Mouse (Mus musculus) kidney, adult 11 months (tissue): Measurements from ENCODE around the gene Gm12184.
A peak's percentile ranks its signal among the peaks of the same experiment; 100 is the strongest.
"Not testable (repeated sequence)": the region's sequence is repeated elsewhere in the genome, so short reads cannot be mapped to it uniquely, and the experiment has no call there.

Source experiments
- DNase-seq: peaks from one replicate; pipeline ENCODE4 v3.0.0; 2022

The Gm12184 gene

DNA sequence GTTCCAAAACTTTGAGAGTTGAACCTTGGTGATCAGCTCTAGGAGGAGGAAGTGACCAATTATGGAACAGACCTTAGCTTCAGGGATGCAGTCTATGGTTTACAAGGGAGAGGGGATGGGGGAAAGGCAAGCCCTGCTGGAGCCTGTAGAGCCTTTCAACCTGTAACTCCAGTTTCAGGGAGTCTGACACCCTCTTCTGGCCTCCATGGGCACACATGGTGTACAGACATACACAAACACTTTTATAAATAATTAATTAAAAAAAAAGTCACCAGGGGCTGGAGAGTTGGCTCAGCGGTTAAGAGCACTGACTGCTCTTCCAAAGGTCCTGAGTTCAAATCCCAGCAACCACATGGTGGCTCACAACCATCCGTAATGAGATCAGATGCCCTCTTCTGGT, 19.9 kb upstream of the Gm12184 start:
- not testable (repeated sequence) for DNase-seq

DNA sequence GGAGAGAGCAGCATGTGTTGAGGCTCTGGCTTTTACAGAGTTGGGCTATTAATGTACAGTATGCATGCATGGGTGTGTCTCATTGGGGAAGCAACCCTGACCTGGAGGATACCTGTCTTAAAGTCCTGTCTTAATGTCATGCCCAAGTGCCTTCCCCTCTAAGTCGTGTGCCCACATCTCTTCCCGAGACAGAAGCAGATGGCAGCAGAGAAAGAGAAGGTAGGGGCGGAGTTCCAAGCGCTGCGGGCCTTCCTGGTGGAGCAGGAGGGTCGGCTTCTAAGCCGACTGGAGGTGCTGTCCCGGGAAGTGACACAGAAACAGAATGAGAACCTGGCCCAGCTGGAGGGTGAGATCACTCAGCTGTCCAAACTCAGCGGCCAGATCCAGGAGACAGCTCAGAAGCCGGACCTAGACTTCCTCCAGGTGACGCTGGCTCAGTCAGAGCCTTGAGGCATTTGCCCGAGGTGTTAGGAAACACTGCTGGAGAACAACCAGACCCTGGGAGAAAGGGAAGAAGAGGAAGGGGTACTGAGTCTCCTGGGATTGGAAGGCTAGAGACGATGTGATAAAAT, 18.9 kb upstream of the Gm12184 start:
- no peak for DNase-seq

DNA sequence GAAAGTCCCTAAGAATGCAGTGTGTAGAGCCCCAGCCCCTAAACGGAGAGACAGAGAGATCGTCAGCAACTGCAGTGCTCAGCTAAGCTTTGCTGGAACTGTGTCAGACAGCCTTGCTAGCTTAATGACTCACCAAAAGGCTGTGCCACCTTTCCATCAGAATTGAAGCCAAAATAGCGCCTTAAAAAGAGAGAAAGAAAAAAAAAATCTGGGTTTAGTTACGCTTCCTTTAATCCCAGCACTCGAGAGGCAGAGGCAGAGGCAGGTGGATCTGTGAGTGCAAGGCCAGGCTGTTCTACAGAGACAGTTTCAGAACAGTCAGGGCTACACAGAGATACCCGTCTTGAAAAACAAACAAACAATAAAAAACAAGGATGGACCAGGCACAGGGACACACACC, 17.9 kb upstream of the Gm12184 start:
- DNase-seq, result peak; percentile 60

DNA sequence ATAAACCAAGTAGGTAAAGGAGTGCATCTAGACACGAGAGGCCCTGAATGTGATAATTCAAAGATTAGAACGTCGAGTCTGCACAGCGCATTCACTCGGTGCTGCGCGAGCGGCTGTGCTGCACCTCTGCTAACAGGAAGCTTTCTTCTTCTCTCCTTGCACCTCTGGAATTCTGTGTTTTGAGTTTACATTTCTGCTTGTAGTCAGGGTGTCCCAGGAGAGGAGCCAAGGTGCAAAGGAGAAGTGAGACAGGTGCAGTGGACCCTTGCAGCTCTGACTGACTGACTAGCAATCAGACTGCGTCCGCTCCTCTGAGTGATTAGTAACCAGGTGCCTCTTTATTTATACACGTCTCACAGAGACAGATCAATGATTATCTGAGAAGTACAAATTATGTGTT, 16.7 kb upstream of the Gm12184 start:
- peak; percentile 87 for DNase-seq

DNA sequence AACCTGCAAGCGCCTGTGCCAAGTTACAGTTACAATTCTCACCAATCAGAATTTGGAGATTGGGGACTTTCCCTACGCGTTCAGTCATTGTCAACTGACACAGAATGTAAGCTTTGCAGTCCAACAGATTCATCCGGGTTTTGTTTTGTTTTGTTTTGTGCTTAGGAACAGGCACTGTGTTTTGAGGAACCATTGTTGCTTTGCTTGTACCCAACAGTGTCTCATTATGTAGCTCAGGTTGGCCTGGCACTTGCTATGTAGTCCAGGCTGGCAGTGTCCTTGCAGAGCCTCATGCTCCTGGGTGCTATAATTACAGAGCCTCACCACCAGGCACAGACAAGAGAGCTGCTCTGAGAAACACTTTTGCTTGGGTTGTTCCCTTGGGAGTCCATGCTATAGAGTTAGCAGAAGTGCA, 15.9 kb upstream of the Gm12184 start:
- no peak for DNase-seq

DNA sequence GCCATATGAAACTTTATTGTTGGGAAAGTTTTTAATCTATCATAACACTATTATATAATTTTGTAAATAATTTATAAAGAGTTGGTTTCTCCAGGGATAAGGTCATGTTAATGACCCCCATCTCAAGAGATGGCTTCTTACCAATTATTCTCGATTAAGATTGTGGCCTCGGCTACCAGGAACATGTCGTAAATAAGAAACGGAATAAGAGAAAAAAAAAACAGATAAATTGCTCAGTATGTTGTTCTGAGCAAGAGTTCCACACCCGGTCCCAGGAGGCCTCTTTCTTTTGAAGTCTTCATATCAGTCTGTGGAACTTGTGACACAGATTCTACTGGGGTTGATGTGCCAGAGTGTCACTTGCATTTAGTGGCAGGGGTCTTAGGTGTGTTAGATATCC, 14.8 kb upstream of the Gm12184 start:
- no peak for DNase-seq

DNA sequence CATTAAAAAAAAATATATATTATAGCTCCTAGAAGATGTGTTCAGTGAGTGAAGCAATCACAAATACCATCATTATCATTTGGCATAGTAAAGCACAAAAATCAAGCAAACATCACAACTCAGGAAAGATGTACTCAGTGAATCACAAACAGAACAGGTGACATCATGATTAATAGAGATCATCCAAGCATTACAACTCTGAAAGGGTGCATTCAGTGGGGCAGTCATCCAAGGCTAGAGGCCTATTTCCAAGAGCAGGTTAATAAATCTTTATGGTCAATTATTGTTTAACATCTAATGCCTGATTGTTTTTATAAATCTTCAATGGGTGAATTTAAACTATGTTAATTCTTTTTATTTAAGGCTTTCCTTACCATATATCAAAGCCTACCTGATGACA, 14.3 kb upstream of the Gm12184 start:
- peak; percentile 70 for DNase-seq

DNA sequence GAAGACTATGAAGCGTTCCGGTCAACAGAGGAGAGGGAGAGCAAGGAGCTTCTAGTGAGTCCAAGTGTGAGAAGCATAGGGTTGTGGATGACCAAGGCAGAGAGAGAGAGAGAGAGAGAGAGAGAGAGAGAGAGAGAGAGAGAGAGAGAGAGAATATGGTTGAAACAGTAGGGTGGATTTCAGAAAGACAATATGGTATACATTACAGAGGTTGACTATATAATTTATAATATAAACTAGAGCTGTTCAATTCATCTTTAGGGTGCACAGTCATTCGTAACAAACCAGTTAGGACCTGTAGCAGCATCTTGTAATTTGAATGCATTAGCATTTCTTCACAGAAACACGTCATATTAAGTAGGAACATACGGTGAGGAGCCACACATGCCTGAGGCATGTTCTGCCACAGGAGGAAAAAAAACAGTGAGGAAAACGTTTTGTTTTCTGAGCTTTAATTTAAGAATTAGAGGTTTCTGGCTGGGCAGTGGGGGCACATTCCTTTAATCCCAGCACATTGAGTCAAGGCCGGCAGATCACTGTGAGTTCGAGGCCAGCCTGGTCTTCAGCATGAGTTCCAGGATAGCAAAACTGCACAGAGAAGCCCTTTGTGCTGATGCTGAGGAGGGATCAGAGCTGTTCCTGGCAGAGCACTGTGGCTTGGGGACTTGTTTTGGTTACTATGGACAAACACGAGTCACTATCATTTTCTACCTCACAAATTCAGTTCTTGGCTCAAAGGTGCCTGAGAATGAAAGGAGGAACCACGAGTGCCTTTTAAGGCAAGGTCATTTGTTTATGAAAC, 12.6 kb upstream of the Gm12184 start:
- DNase-seq, result no peak

DNA sequence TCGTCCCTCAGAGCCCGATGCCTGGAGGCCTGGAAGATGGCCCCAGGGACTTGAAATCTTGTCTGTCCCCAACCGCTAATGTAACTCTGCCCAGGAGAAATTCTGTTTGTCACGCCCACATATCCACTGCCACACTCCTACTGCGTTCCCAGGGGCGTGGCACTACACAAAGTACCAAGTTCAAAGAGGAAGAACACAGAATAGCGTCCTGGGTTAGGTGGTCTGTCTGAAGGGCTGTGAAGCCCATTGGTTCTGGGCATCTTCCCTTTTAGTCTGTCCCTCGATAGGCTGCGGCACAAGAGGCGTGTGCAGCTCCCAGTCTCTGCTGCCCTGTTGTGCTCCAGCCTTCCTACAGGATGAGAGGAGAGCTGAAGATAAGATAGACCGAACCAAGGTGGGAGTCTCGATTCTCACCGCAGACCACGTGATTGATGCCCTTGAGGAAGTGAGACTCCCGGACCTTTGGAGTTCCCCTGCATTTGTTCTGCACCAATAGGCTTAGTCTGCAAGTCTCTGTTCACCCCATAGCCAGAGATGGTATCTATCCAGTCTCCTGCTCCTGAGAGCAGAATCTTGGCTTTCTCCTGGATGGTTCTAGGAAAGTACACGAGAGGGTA, 11.8 kb upstream of the Gm12184 start:
- DNase-seq, result peak; percentile 68

DNA sequence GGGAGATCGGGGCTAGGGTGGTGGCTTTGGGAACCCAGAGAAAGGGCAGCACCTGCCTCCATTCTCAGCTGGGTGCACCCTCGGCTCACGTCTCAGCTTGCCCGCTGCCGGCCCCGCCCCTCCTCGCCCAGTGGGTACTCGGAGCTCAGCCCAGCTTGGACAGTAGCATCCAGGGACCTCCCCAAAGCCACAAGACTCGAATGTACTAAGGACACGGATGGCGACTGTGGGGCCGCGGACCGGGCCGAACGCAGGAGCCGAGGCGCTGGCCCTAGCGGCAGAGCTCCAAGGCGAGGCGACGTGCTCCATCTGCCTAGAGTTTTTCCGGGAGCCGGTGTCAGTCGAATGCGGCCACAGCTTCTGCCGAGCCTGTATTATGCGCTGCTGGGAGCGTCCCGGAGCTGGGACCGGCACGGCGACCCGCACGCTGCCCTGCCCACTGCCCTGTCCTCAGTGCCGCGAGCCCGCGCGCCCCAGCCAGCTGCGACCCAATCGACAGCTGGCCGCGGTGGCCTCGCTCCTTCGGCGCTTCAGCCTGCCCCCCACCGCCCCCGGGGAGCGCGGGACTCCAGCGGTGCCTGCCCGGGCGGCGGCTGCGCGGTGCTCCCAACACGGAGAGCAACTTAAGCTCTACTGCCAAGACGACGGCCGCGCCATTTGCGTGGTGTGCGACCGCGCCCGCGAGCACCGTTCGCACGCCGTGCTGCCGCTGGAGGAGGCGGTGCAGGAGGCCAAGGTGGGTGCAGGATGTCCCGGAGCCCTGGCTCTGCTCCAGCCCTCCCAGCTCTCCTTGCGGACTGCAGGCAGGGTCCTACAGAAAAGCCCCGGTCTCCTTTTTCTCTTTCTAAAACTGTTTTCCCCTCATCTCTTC, 11.1 kb upstream of the Gm12184 start:
- DNase-seq, result peak; percentile 53

DNA sequence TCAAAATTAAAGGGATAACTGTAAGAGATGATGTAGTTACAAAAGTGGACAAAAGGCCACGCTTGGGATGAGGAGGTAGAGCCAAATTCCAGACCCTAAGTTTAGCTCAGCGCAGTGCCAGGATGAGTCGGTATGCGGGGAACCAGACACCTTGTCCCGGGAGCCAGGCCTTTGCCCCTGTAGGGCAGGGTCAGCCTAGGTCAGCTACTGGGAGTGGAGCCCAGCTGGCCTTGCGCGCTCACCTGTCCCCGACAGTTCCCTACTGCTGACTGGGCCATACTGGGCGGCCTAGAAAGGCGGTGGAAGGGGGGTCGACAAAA, 10.5 kb upstream of the Gm12184 start:
- DNase-seq, result peak; percentile 85

DNA sequence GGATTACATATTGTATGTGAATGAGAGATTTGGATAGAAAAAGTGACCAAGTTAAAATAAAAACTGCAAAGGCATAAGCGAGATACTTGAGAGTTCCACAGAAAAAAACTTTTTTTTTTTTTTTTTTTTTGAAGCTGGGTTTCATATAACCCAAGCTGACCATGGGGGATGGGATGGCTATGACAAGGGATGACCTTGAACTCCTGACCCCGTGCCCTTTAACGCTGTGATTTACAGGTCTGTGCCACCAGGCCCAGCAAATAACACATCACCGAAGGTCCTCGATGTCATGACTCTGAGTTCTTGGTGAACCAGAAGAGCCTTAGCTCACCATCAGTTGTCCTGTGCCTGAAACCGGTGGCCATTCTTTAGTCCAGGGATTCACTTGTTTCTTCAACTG, 9.5 kb upstream of the Gm12184 start:
- no peak for DNase-seq

DNA sequence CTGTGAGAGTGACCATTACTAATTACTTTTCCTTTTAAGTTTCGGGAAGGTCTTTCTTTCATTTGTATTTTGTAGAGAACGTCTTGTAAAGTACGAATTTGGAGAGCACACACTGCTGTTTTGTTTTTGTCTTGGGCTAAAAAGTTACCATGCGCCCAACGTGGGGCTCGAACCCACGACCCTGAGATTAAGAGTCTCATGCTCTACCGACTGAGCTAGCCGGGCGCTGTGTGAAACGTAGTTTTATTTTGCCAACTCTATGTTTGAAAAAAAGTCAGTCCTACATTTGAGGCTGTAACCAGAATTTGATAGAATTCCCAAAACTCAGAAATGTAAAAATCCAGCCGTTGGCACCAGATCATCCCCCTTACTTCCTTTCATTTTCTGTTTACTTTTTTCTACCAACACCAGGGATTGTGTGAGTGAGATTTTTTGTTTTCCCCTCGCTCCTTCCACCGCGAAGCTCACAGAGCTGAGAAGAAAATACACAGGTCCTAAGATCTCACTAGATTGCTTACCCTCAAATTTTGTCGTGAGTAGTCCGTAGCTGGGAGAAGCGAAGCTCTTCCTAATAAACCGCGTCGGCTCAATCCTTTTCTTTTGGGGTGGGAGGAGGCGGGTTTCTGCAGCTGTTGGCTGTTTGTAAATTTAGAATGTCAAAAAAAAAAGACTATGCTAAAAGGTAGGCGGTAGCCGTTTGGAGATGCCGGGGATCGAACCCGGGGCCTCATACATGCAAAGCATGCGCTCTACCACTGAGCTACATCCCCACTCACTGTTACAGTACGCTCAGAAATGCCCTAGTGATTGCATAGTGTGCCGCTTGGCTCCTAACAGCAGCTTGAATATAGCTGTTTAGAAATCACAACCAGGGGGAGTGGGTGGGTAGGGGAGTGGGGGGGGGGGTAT, 7.5 kb upstream of the Gm12184 start:
- peak; percentile 89 for DNase-seq

DNA sequence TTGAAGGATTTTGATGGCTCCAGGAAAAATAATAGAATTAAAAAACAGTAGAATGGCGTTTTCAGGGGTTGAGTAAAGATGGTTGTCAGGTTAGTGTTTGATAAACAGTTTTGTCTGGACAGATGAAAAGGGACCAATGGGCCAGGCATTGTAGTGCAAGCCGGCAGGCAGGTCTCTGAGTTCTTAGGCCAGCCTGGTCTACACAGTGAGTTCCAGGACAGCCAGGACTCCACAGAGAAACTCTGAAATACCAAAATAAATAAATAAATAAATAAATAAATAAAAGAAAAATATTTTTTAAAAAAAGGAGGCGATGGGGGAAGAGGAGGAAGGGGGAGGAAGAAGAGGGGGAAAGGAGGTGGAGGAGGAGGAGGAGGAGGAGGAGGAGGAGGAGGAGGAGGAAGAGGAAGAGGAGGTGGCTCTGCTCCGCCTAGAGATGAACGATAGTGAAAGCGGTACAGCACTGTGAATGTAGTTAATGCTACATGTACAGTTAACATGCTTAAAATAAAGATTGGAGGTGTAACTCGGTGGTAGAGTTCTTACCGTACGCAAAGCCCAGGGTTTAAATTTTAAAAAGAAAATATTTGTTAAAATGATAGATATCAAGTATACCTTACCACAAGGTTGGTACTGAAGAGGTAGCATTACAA, 6.7 kb upstream of the Gm12184 start:
- no peak for DNase-seq

DNA sequence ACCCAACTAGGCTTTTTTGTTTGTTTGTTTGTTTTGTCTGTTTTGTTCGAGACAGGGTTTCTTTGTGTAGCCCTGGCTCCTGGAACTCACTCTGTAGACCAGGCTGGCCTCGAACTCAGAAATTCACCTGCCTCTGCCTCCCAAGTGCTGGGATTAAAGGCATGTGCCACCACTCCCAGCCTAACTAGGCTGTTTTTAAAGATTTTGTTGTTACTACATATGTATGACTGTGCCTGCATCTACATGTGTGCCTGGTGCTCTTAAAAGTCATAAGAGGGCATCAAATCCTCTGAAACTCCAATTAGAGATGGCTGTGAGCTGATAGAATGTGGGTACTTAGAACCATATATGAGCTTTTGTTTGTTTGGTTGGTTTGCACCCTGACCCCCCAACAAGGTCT, 4.8 kb upstream of the Gm12184 start:
- no peak for DNase-seq

DNA sequence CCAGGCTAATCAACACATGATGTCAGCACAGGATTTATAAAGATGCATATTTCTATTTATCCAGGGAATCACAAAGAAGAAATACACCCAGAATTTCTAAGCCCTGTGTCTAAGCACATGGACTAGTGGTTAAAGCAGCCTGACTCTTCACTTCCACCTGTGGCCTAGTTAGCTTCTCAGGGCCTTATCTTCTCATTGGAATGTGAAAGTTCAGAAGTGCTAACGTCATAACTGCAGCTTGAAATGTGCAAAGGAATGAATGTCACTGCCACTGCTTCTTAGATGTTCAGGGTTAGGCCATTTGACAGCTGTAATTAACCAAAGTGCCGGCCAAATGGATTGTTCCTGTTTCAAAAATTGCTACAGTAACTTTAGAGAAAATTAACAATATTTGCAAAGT, 3.8 kb upstream of the Gm12184 start:
- DNase-seq, result no peak

DNA sequence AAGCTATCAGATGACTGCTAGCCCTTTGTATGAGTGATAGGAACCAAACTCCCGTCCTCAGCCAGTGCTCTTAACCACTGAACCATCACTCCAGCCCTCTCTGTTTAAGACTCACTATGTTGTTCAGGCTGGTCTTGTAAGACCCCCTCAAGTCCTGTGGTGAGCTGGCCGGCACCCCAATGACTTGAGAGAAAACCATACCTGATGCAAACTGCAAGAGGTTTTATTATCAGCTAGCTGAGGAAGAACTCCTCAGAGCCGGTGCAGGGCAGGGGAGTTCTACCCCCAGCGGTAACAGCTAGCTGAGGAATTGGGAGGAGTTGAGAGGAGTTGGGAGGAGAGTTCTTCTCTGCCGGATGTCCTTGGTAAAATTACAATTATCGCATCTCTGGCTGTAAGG, 1.5 kb upstream of the Gm12184 start:
- DNase-seq, result no peak

DNA sequence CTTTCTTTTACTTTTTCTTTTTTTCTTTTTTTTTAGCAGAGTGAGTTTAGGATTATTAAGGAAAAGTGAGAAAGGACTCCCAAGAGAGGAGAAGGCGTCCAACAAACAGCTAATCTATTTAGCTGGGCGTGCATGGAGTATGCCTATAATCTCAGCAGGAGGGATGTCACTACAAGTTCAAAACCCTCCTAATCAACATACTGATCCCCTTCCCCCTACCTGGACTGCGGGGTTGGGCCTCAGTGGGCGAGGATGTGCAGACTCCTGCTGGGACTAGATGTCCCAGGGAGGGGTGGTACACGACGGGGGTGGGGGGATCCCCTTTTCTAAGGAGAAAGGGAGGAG, 269 bp upstream of the Gm12184 start:
- no peak for DNase-seq

DNA sequence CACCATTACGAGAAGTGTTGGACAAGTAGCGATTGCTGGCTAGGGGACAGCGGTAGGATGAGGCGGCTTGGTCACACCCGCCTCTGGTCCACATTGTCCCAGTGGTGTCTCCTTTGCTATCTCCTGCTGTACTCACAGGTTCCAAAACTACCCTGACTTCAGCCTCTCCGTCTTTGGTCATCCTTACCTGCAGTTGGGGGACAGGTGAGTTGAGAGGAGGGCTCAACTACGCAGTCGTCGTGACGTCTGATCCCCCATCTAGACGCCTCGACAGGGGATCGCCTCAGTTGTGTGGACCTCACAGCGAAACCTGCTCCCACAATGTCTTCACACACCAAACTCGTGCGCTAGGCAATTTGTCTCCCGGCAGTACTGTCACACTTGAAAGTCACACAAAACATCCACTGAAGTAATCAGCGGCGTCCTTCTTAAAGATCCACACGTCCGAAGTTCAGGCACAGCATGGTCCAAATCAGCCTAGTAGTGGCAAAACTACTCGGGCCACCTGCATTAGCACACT, 2.1 kb downstream of the Gm12184 start:
- no peak for DNase-seq

DNA sequence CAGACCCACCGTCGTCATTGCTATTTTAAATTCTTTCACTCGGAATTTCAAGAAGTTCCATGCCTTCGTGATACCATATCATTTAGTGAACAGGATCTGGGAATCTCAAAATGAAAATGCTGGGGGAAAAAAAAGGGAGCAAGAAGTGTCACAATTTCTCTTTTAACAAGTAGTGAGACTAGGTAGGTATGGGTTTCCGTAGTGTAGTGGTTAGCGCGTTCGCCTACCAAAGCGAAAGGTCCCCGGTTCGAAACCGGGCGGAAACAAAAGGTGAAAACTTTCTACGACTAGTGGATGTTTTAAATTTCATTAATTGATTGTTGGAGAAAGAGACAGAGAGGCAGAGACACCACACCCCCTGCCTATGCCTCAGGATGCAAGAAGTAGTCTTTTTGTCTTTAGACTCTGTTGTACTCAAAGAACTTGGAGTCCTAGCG, 2.9 kb downstream of the Gm12184 start:
- no peak for DNase-seq

DNA sequence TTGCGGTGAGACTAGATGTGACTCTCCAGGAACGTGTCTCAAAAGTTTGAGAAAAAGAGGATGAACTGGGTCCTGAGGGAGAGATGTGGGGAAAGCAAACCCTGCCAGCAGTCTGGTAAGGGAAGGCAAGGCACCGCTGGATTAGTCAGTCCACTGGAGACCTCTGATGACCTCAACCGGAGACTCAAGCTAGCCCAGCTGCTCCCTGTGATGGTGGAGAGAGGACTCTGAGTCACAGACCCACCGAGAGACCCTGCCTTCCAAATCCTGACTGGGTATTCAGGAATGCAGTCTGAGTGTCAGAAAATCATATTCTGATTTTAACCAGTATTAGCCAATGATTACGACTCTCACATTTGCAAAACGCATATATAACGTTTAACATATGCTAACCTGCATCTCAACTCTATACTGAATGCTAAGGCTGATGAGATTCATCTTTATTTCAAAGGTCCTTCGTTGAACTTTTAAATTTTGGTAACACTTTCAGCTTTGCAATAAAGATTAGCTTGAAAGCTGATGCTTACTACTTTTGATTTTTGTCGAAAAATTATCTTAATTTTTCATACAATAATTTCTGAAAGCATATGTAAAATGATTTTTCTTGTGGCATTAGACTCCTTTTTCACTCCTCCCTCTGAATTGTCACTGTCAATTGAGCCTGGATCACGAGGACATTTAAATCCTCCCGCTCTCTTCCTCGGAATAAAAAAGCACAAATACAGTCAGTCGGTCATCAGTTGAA, 3.5 kb downstream of the Gm12184 start:
- no peak for DNase-seq
